Mouse (Mus musculus) ovary, postnatal 14 days (tissue): ENCODE measurements around the gene Hgd.
A peak's percentile ranks its signal among the peaks of the same experiment; 100 is the strongest.

ENCODE experiments used
- DNase-seq: peaks from one replicate; pipeline ENCODE4 v3.0.0; 2022; ENCODE audit warnings: low spot score

The Hgd gene

GRCm38 (mm10) chr16:37579994-37580393, at the start of gene Hgd:
Hgd (plus strand) TSS chr16:37580153.
- no peak for DNase-seq

DNA sequence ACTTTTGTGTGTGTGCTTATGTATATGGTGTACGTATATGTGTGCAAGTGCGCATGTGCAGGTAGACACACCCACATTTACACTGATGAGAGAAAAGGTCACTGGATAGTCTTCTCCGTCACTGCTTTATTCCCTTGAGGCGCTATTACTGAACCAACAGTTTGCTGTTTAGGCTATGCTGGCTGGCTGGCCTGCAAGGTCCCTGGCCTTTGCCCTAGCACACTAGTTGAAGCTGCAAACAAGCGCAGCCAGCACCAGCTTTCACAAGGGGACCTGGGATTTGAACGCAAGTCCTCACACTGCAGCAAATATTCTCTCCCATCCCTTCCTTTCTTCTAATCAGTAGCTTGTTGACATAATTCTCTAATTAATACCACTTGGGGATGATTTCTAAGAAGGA, 49.8 kb upstream of the Hgd start:
- DNase-seq: no peak

DNA sequence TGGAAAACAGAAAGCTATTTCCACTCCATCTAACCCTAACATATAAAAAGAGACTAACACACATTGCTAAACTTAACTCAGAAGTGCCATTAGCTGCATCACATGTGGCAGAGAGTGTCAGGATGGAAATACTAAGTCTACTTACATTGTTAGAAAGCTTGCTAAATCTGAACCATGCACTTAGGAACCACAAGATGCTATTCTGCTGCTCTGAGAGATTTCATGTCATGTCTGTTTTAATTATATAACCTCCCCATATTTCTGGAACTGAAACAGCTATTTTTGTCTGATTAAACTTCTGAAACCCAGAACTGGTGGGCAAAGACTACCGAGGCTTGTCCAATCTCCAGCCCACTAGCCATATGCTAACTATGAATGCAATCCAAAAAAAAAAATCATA, 47.9 kb upstream of the Hgd start:
- no peak for DNase-seq

DNA sequence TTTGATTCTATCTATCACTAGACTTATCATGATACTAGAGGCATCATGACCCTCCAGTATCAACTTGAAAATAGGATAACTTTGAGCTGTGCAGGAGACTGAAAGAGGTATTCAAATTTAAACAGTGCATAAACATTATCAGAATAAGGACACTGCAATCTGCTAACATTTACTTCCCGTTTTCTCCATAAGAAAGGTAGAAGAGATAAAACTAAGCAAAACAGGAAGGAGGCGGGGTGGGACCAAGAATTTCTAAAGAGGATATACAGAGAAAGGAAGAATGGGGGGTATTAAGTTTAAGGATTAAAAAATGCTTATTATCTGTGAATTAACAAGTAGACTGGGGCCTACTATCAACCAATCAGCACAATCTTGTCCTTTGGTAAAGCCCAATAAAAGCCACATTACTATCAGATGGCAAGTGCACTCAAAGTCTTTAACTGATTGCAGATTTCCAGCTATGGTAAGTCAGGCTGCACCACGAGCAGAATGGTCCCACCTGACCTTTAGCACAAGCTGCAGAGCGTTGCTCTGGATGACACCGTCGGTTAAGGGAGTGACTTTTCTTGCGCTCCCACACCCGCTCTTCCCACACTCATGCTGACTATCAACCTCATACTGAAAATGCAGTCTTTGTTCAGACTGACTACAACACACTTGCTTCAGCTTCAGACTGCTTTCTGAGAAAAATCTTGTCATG, 46.4 kb upstream of the Hgd start:
- DNase-seq: no peak

DNA sequence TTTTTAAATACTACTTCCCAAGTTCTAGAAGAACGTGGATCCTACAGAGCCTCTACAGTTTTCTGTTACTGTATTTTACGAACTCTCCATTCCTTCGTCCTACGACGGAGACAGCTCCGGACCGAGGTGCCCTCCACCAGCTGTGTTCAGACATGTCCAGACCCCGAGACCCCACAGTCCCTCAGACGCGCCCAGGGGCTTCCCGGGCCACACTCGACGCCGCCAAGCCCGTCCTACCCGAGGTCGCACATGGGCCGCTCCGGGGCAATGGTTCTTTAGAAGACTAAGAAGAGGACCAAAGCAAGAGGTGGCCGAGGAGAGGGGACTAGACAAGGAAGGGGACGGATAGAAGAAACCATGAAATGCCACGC, 40.7 kb upstream of the Hgd start:
- no peak for DNase-seq

GRCm38 (mm10) chr16:37539611-37540580, 40.1 kb upstream of the Hgd start, which contains the start of the genes Gtf2e1 and Rabl3:
Gtf2e1 (minus strand) TSS chr16:37539789.
Rabl3 (plus strand) TSS chr16:37539885.
- peak; percentile 94 for DNase-seq

DNA sequence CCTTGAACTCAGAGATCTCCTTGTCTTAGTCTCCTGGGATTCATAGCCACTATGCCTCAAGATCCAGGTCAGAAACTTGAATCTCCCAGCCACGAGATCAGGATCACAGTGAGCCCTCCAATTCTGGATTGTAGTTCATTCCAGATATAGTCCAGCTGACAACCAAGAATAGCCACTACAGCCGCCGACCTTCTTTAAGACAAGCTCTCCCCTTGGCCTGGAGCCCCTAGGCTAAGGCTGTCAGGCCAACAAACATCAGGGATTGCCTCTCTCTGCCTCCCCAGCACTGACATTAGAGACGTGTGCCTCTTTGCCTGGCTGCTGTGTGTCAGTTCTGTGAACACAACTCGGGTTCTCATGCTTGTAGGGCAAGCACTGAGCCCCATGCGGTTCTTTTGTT, 39.2 kb upstream of the Hgd start:
- no peak for DNase-seq

DNA sequence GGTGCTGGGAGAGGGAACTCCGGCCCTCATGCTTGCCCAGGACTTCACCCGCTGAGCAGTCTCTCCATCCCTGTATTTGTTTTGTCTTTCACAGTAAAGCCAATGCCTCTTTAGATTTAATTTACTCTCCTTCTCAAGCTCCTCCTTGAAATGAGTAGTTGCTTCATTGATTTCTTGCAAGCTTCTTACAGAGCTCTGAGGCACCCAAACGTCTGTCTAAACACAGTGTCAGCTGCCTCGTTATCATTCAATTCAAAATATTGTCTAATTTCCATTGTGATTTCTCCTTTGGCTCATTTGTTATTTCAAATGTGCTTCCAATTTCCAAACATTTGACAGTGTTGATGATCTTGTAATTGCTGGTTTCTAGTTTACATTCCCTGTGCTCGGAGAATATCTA, 33.6 kb upstream of the Hgd start:
- no peak for DNase-seq

DNA sequence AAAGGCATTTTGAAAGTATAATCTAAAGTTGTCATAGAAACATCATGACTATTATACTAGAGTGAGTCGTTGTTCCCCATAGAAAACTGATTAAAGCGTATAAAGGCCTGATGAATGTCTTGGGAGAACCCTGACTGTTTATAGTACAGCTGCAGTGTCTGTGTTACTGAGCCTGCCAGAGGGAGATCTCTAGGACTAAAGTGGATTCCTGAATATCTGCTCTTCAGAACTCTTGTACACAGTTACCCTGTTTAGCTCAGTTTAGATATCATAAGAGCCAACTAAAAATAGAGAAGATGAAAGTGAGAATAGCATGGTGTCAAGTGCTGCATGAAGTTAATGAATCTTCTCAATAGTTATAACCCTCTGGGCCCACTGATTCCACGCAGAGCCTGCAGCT, 29.7 kb upstream of the Hgd start:
- no peak for DNase-seq

- DNase-seq: no peak
Observed at GRCm38 (mm10) chr16:37550981-37551380, 29.0 kb upstream of the Hgd start.

DNA sequence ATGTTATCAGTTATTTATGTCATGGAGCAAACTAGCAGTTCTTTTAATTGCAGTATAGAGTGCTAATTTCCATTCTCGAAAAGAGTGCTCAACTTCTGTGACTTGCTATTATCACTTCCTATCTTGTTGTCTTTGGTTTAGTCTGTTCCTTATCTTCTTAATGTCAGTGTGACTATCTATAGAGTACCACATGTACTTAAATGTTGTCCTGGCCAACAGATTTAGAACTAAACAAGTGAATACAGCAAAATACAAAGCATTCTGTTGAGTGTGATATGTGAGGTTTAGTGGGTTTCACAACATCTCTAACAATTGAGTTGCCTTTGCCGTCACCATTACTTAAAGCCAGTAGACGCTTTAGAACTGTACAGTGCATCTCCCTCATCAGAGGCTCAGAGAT, 27.1 kb upstream of the Hgd start:
- no peak for DNase-seq

GRCm38 (mm10) chr16:37562414-37562813, 17.5 kb upstream of the Hgd start:
- DNase-seq: no peak

DNA sequence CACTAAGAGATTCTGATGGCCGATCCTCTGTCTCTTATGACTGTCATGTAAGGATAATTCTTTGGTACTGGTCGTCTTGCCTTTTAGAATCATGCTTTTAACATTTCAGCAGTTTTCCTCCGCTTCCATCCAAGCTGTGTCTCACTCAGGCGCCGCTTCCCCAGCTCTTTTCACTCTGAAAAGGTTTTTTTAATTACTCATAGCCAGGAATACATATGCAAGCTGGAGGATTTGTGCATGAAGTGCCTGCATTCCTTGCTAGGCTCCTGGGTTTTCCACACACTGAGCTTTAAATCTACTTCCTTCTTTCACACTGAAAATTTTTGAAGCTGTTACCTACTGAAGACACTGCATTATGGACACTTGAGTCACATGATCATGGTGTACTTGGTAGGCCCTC, 17.0 kb upstream of the Hgd start:
- no peak for DNase-seq

- no peak for DNase-seq
Observed at GRCm38 (mm10) chr16:37565117-37565516, 14.8 kb upstream of the Hgd start.

- no peak for DNase-seq
Observed at GRCm38 (mm10) chr16:37566107-37566506, 13.8 kb upstream of the Hgd start.

- no peak for DNase-seq
Observed at GRCm38 (mm10) chr16:37567113-37568050, 12.6 kb upstream of the Hgd start.

DNA sequence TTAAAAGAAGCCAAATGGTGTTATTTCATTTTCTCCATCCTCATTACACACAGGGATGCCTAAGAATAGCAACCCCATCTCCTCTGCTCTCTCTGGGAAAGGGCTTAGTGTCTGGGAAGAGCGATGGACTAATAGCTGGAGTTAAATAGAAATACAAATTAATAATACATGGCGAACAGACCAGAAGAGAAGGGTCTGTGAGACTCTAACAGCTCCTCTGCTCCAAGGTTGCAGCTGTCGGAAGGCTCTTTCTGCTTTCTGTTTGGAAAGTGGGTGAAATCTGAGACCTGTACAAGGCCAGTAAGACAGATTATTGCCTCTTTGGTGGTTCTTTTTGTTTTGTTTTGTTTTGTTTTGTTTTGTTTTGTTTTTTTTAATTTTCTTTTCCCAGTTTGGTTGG, 8.4 kb upstream of the Hgd start:
- no peak for DNase-seq

DNA sequence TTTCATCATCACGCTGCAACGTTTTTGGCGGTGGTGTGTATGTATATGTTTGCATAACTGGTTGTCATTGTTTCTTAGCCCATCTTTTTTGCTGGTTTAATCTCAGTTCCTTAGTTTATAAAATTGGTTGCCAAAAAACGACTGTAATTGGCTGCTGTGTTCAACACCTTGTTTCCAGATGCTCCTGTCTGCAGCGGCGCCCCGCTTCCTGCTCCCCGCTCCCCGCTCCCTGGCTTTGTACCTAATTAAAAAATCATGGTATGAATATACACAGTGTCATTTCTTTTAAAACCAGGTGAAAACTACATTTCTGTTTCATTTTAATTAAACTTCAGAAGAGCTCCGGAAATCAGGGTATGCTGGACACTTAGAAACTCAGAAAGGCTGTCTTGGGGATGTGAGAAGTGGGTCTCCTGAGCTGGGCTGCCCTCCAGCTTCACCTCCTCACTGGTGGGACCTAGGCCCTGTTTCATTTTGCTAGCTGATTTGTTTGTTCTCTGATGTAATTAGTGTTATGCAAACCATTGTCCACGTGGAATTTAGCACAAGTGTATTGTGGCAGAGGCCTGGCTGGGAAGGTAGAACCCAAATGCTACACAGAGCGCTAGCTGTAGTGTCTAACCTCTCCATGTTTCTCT, 7.7 kb upstream of the Hgd start:
- DNase-seq: no peak

GRCm38 (mm10) chr16:37573061-37573460, 6.9 kb upstream of the Hgd start:
- no peak for DNase-seq

GRCm38 (mm10) chr16:37575325-37575724, 4.6 kb upstream of the Hgd start:
- no peak for DNase-seq

- DNase-seq: no peak
Observed at GRCm38 (mm10) chr16:37579591-37579990, 362 bp upstream of the Hgd start.

GRCm38 (mm10) chr16:37580651-37581050, 698 bp downstream of the Hgd start:
- DNase-seq: no peak
